Mouse (Mus musculus) C2C12 (cell line): ENCODE measurements at regions not wholly inside any gene's neighbourhood (a gene's known extent, or its start where the extent isn't known, plus 50 kb on each side); places are given as distances from the start of the nearest gene placed in this dataset.

Experiments used
- H3K27me3 ChIP-seq: one replicate; pipeline ENCODE4 v1.6.1; 2011; ENCODE audit not compliant: control insufficient read depth, insufficient read depth, insufficient read length
- H3K36me3 ChIP-seq: one replicate; pipeline ENCODE4 v1.6.1; 2011; ENCODE audit not compliant: control insufficient read depth, insufficient read depth
- H3K4me3 ChIP-seq: one replicate; pipeline ENCODE4 v1.5.1; 2011; ENCODE audit warnings: mild to moderate bottlenecking, control low read depth; ENCODE audit not compliant: poor library complexity, insufficient read depth, severe bottlenecking
- H3K79me2 ChIP-seq: one replicate; pipeline ENCODE4 v1.6.1; 2011; ENCODE audit not compliant: control insufficient read depth, insufficient read depth
- H3K79me3 ChIP-seq: one replicate; pipeline ENCODE4 v1.6.1; 2011; ENCODE audit warnings: low read depth, control low read depth
- H3ac ChIP-seq: one replicate; pipeline ENCODE3; 2011; ENCODE audit warnings: low read depth; ENCODE audit not compliant: control insufficient read depth, insufficient read length
- CEBPB ChIP-seq: IDR thresholded peaks from one replicate; pipeline ENCODE4 v1.6.1; 2011; ENCODE audit warnings: low read depth, mild to moderate bottlenecking, control low read depth, moderate library complexity
- CTCF ChIP-seq: IDR thresholded peaks from one replicate; pipeline ENCODE4 v1.5.1; 2011; ENCODE audit not compliant: control insufficient read depth, insufficient read depth, insufficient read length
- FOSL1 ChIP-seq: IDR thresholded peaks from one replicate; pipeline ENCODE4 v1.8.0; 2011; ENCODE audit warnings: mild to moderate bottlenecking, low read length; ENCODE audit not compliant: poor library complexity, insufficient read depth, severe bottlenecking
- MAX ChIP-seq: IDR thresholded peaks from one replicate; pipeline ENCODE4 v1.6.1; 2011; ENCODE audit warnings: mild to moderate bottlenecking, control low read depth
- MYOD1 ChIP-seq: IDR thresholded peaks from one replicate; pipeline ENCODE4 v1.6.1; 2011; ENCODE audit warnings: low read depth; ENCODE audit not compliant: control insufficient read depth, insufficient read length
- MYOG ChIP-seq: IDR thresholded peaks from one replicate; pipeline ENCODE4 v1.6.1; 2011; ENCODE audit not compliant: control insufficient read depth, insufficient read length; ENCODE audit errors: extremely low read depth
- USF1 ChIP-seq: IDR thresholded peaks from one replicate; pipeline ENCODE4 v1.6.1; 2011; ENCODE audit warnings: low read depth, mild to moderate bottlenecking, control low read depth, moderate library complexity

- no peaks in the 10 kb centered on the region for H3K79me3 ChIP-seq
- no peaks in the 10 kb centered on the region for H3K27me3 ChIP-seq
- TF ChIP-seq MYOD1 (no peak), FOSL1 (no peak), CTCF (no peak), MYOG (no peak), USF1 (no peak), MAX (no peak), CEBPB (no peak)
- H3K79me2 ChIP-seq, result no peaks in the 10 kb centered on the region
- H3ac ChIP-seq, result no peak overlapping the region
- H3K36me3 ChIP-seq, result no peaks in the 10 kb centered on the region
- no peak overlapping the region for H3K4me3 ChIP-seq
These were observed 111.5 kb upstream of the Sulf2 start for GRCm38 (mm10) chr2:166266915-166267314.

GRCm38 (mm10) chr2:166266507-166266906 lies 111.0 kb upstream of the Sulf2 start:
- no peak overlapping the region for H3ac ChIP-seq
- TF ChIP-seq MYOG (no peak), USF1 (no peak), MYOD1 (no peak), FOSL1 (no peak), MAX (no peak)
- H3K4me3 ChIP-seq, result no peak overlapping the region
- H3K79me3 ChIP-seq, result no peaks in the 10 kb centered on the region
- no peaks in the 10 kb centered on the region for H3K36me3 ChIP-seq
- no peaks in the 10 kb centered on the region for H3K79me2 ChIP-seq
- no peaks in the 10 kb centered on the region for H3K27me3 ChIP-seq

- Histone ChIP-seq H3K79me3 (no peaks in the 10 kb centered on the region), H3ac (no peak overlapping the region), H3K27me3 (no peaks in the 10 kb centered on the region), H3K4me3 (no peak overlapping the region), H3K79me2 (no peaks in the 10 kb centered on the region), H3K36me3 (no peaks in the 10 kb centered on the region)
- TF ChIP-seq MYOG (no peak), FOSL1 (no peak), MAX (no peak), USF1 (no peak), MYOD1 (no peak), CTCF (no peak), CEBPB (no peak)
These were observed 109.3 kb upstream of the Sulf2 start for GRCm38 (mm10) chr2:166264756-166265155.

- H3K36me3 ChIP-seq, result no peaks in the 10 kb centered on the region
- no peak for TF ChIP-seq MYOD1
- TF ChIP-seq CTCF, result no peak
- no peak for TF ChIP-seq MAX
- H3K27me3 ChIP-seq, result no peaks in the 10 kb centered on the region
- no peaks in the 10 kb centered on the region for H3K79me3 ChIP-seq
- H3K79me2 ChIP-seq, result no peaks in the 10 kb centered on the region
- H3K4me3 ChIP-seq, result no peak overlapping the region
- no peak overlapping the region for H3ac ChIP-seq
These were observed 106.3 kb upstream of the Sulf2 start for GRCm38 (mm10) chr2:166261799-166262198.

GRCm38 (mm10) chr2:166261065-166261464 lies 105.6 kb upstream of the Sulf2 start:
- Histone ChIP-seq H3K79me2 (no peaks in the 10 kb centered on the region), H3K79me3 (no peaks in the 10 kb centered on the region), H3K4me3 (no peak overlapping the region), H3K36me3 (no peaks in the 10 kb centered on the region), H3ac (no peak overlapping the region), H3K27me3 (no peaks in the 10 kb centered on the region)
- no peak for TF ChIP-seq MYOD1
- no peak for TF ChIP-seq MYOG
- TF ChIP-seq MAX, result no peak
- TF ChIP-seq FOSL1, result no peak
- no peak for TF ChIP-seq CTCF
- no peak for TF ChIP-seq USF1
- no peak for TF ChIP-seq CEBPB

GRCm38 (mm10) chr2:166258771-166259180 lies 103.3 kb upstream of the Sulf2 start:
- H3ac ChIP-seq, result no peak overlapping the region
- H3K4me3 ChIP-seq, result no peak overlapping the region
- no peaks in the 10 kb centered on the region for H3K79me2 ChIP-seq
- no peaks in the 10 kb centered on the region for H3K79me3 ChIP-seq
- H3K27me3 ChIP-seq, result no peaks in the 10 kb centered on the region
- TF ChIP-seq MYOD1 (no peak), CEBPB (no peak), FOSL1 (no peak), MAX (no peak), USF1 (no peak), MYOG (no peak), CTCF (no peak)
- no peaks in the 10 kb centered on the region for H3K36me3 ChIP-seq
